Mouse (Mus musculus) stomach, postnatal 0 days (tissue): ENCODE results near the gene Slc46a3. TPM values are rescaled to one million over a fixed set of nuclear protein-coding genes. Genes with fewer than 3 reads are reported as not detected.

Experiments used
- ATAC-seq: fragments of 200-750 bp; cut with Nextera tagmentation; 2 replicates; pipeline ENCODE4 v1.8.0; 2017; ENCODE audit not compliant: low FRiP score, low TSS enrichment
- DNase-seq: peaks from one replicate; pipeline ENCODE4 v3.0.0-alpha.2; 2016; ENCODE audit warnings: low spot score
- H3K27ac ChIP-seq: fragments of 300-500 bp; sonication (generic); replicated peaks from 2 replicates; pipeline ENCODE4 v1.5.1; 2014; ENCODE audit warnings: mild to moderate bottlenecking, control low read depth
- H3K27me3 ChIP-seq: fragments of 300-500 bp; sonication (generic); 2 replicates; pipeline ENCODE4 v1.6.1; 2014; ENCODE audit warnings: low read length; ENCODE audit not compliant: control insufficient read depth, insufficient read depth
- H3K36me3 ChIP-seq: fragments of 300-500 bp; sonication (generic); 2 replicates; pipeline ENCODE4 v1.6.1; 2014; ENCODE audit warnings: low read length, mixed read lengths; ENCODE audit not compliant: control insufficient read depth, insufficient read depth
- H3K4me1 ChIP-seq: fragments of 300-500 bp; sonication (generic); replicated peaks from 2 replicates; pipeline ENCODE4 v1.6.1; 2014; ENCODE audit warnings: antibody characterized with exemption; ENCODE audit not compliant: control insufficient read depth, insufficient read depth
- H3K4me2 ChIP-seq: fragments of 300-500 bp; sonication (generic); replicated peaks from 2 replicates; pipeline ENCODE4 v1.6.1; 2014; ENCODE audit warnings: low read depth, mild to moderate bottlenecking, control low read depth, moderate library complexity
- H3K4me3 ChIP-seq: fragments of 300-500 bp; sonication (generic); 2 replicates; pipeline ENCODE4 v1.5.1; 2014; ENCODE audit warnings: low read depth, low read length, control low read depth
- H3K9ac ChIP-seq: fragments of 300-500 bp; sonication (generic); 2 replicates; pipeline ENCODE4 v1.6.1; 2014; ENCODE audit warnings: mild to moderate bottlenecking, low read length, control low read depth, mixed read lengths
- H3K9me3 ChIP-seq: fragments of 300-500 bp; sonication (generic); 2 replicates; pipeline ENCODE4 v1.6.1; 2016; ENCODE audit warnings: low read length; ENCODE audit not compliant: control insufficient read depth
- CTCF ChIP-seq: IDR thresholded peaks from 2 replicates; pipeline ENCODE4 v1.5.1; 2016; ENCODE audit warnings: antibody characterized with exemption, low read depth, mild to moderate bottlenecking, moderate library complexity
- EP300 ChIP-seq: optimal IDR thresholded peaks from 2 replicates; pipeline ENCODE3; 2016; ENCODE audit warnings: antibody characterized with exemption
- WGBS: fragments of 180-500 bp; shearing (Covaris S2); extraction: QIAGEN DNeasy Blood & Tissue Kit; methylation state at CpG from one replicate; pipeline ENCODE4 v1.1.7; 2014; 5-methylcytosine and 5-hydroxymethylcytosine counted together
- polyA plus RNA-seq: library from polyadenylated mRNA; unstranded; fragments of >200 nt; fragmentation: Nextera tagmentation; extraction: Ambion mirVana; gene quantifications from 2 replicates; pipeline ENCODE4 v1.2.1, GENCODE M21; 2015

Gene Slc46a3
- polyA plus RNA-seq, 1 experiment from 2014 or later: 2.7 TPM

DNA sequence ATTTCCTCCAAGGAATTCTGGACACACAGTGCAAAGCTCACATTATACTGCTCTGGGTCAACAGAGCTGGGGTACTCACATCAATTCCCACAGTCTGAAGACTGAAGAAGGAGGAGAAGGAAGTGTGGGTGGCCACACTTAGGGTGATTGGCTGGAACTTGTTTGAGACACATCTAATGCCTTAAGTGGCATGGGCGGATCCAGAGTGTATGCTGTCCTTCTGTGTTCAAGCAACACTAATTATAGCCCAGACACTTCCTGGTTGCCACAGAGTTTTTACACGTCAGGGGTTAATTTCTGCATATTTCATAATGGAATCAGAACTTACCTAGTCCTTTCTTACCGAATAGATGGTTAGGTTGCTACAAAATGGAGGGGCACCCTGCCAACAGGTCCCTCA, 49.3 kb downstream of the Slc46a3 start:
- DNase-seq (no peak), ATAC-seq (no peak)
- no peaks in the 10 kb centered on the region for H3K9me3 ChIP-seq
- WGBS: 66% methylated on average over 3 of the region's 3 CpGs
- H3K4me2 ChIP-seq: no peak overlapping the region
- TF ChIP-seq CTCF (no peak), EP300 (no peak)
- no peak overlapping the region for H3K27ac ChIP-seq
- H3K4me1 ChIP-seq: no peaks in the 10 kb centered on the region
- H3K4me3 ChIP-seq: no peak overlapping the region
- H3K27me3 ChIP-seq: no peaks in the 10 kb centered on the region
- H3K36me3 ChIP-seq: no peaks in the 10 kb centered on the region
- no peak overlapping the region for H3K9ac ChIP-seq

- 44% methylated on average over 7 of the region's 7 CpGs for WGBS
- DNase-seq: no peak
These were observed 51.3 kb downstream of the Slc46a3 start for GRCm38 (mm10) chr5:147843340-147843739.

DNA sequence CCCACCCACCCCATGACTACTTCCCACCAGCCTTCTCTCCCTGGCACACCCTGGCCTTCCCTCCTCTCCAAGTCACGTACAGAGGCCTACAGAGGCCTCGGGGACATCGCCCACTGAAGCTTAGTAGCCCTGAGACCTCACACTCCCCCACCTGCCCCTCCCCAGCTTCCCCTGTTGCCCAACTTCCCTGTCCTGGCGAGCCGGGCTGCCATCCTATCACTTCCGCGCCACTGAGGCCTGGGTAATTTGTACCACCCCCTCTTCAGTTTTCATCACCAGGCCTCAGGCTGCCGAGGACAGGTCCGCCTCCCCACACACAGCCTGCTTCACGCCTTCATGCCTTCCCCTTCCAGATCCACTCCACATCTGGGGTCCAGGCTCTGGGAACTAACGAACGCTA, 55.2 kb downstream of the Slc46a3 start:
- no peak overlapping the region for H3K27ac ChIP-seq
- TF ChIP-seq CTCF (no peak), EP300 (no peak)
- H3K4me3 ChIP-seq: no peak overlapping the region
- H3K27me3 ChIP-seq: no peaks in the 10 kb centered on the region
- 80% methylated on average over 12 of the region's 12 CpGs for WGBS
- H3K9ac ChIP-seq: no peak overlapping the region
- H3K36me3 ChIP-seq: no peaks in the 10 kb centered on the region
- H3K4me2 ChIP-seq: no peak overlapping the region
- no peaks in the 10 kb centered on the region for H3K4me1 ChIP-seq
- ATAC-seq: no peak
- no peaks in the 10 kb centered on the region for H3K9me3 ChIP-seq
- no peak for DNase-seq

More at GRCm38 (mm10) chr5:147843340-147843739, 51.3 kb downstream of the Slc46a3 start:
- TF ChIP-seq CTCF (no peak), EP300 (no peak)
- 0 out of 2 replicates have a peak overlapping the region, but pooled peaks have one; percentile 4 for H3K27ac ChIP-seq
- H3K4me2 ChIP-seq: no peak overlapping the region
- no peaks in the 10 kb centered on the region for H3K36me3 ChIP-seq
- H3K9ac ChIP-seq: no peak overlapping the region
- no peak; the same call in 1 of the 2 replicates for ATAC-seq
- H3K27me3 ChIP-seq: no peaks in the 10 kb centered on the region
- no peaks in the 10 kb centered on the region for H3K9me3 ChIP-seq
- no peaks in the 10 kb centered on the region for H3K4me1 ChIP-seq
- H3K4me3 ChIP-seq: no peak overlapping the region

- Histone ChIP-seq H3K4me2 (no peak overlapping the region), H3K27me3 (no peaks in the 10 kb centered on the region), H3K4me1 (no peaks in the 10 kb centered on the region), H3K36me3 (no peaks in the 10 kb centered on the region), H3K4me3 (no peak overlapping the region), H3K9me3 (no peaks in the 10 kb centered on the region), H3K27ac (no peak overlapping the region), H3K9ac (no peak overlapping the region)
- TF ChIP-seq EP300 (no peak), CTCF (no peak)
- DNase-seq: no peak
- ATAC-seq: no peak
- WGBS: 16% methylated on average over 17 of the region's 17 CpGs
These were observed 59.6 kb downstream of the Slc46a3 start for GRCm38 (mm10) chr5:147834841-147835500.

DNA sequence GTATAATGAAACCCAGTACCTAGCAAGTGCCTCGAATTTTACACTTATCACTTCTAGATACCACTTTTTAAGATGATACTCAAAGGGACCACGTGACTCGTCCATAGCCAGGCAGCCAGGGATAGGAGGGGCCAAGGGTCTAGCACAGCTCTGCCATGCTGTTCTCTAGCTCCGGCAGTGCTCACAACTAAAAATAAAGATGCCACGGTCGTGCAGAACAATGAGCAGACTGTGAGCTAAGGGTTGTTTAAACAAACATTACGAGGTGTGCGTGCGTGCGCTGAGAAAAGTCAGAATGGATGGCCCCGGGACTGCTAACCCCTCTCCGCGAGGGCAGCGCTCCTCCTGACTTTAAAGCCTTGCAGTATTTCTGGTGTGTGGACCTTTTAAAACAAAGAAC, 61.8 kb downstream of the Slc46a3 start:
- ATAC-seq (no peak), DNase-seq (no peak)
- no peak for TF ChIP-seq CTCF
- TF ChIP-seq EP300: no peak

DNA sequence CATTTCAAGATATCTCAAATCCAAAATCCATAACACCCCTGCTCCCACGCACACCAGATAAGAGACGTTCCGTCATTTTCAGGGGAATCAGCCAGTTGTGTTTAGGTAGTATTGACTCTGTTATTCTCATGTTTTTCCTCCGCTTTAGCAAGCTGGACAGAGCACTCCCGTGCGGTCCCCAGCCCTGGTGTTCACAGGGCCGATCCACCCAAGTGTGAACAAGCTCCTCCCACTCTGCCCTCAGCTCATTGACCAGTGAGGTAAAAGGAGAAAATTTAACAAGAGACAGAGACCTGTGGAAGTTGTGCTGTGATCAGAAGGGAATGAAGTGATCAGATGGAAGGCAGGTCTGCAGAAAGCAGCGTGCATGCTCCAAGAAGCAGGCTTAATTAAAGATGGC, 65.8 kb downstream of the Slc46a3 start:
- Histone ChIP-seq H3K36me3 (no peaks in the 10 kb centered on the region), H3K27ac (no peak overlapping the region), H3K4me1 (no peaks in the 10 kb centered on the region), H3K27me3 (no peaks in the 10 kb centered on the region), H3K9ac (no peak overlapping the region), H3K4me3 (no peak overlapping the region), H3K9me3 (no peaks in the 10 kb centered on the region), H3K4me2 (no peak overlapping the region)
- no peak for TF ChIP-seq EP300
- no peak for TF ChIP-seq CTCF
- ATAC-seq: no peak
- 85% methylated on average over 8 of the region's 8 CpGs for WGBS
- DNase-seq: no peak

More for the DNA sequence above, 61.8 kb downstream of the Slc46a3 start:
- Histone ChIP-seq H3K36me3 (no peaks in the 10 kb centered on the region), H3K27me3 (no peaks in the 10 kb centered on the region), H3K4me1 (no peaks in the 10 kb centered on the region), H3K27ac (no peak overlapping the region), H3K4me3 (no peak overlapping the region), H3K9ac (no peak overlapping the region), H3K4me2 (no peak overlapping the region), H3K9me3 (no peaks in the 10 kb centered on the region)
- 16% methylated on average over 14 of the region's 14 CpGs for WGBS

Other genes starting within 250 kb of the Slc46a3 start
- 3.9 and 4.3 TPM in 2 replicates for gene Flt1, start 168.8 kb downstream of the Slc46a3 start, polyA plus RNA-seq
- 419 and 427 TPM in 2 replicates for gene Pomp, start 34.4 kb downstream of the Slc46a3 start, polyA plus RNA-seq
- 8.3 and 12.3 TPM in 2 replicates for gene Mtus2, start 62.5 kb upstream of the Slc46a3 start, polyA plus RNA-seq